Mouse (Mus musculus) monocyte, adult 5-6 weeks (primary cell): ENCODE measurements around the gene Zfp111. TPM values are rescaled to one million over a fixed set of nuclear protein-coding genes. Genes with fewer than 3 reads are reported as not detected.

ENCODE experiments used
- ATAC-seq: fragments of 153-309, 156-312 bp; replicated peaks from 2 replicates; pipeline ENCODE4 v1.8.0; 2017; ENCODE audit warnings: mild to moderate bottlenecking; ENCODE audit not compliant: low TSS enrichment, insufficient number of reproducible peaks, severe bottlenecking, poor library complexity, low FRiP score
- total RNA-seq: library from RNA; stranded (forward); fragments of 200-1000, 200-491, 200-594 nt; gene quantifications from 3 replicates; pipeline ENCODE4 v1.2.3, GENCODE M21; 2017

The Zfp111 gene
- total RNA-seq, 1 experiment from 2014 or later = 4.3 TPM

DNA sequence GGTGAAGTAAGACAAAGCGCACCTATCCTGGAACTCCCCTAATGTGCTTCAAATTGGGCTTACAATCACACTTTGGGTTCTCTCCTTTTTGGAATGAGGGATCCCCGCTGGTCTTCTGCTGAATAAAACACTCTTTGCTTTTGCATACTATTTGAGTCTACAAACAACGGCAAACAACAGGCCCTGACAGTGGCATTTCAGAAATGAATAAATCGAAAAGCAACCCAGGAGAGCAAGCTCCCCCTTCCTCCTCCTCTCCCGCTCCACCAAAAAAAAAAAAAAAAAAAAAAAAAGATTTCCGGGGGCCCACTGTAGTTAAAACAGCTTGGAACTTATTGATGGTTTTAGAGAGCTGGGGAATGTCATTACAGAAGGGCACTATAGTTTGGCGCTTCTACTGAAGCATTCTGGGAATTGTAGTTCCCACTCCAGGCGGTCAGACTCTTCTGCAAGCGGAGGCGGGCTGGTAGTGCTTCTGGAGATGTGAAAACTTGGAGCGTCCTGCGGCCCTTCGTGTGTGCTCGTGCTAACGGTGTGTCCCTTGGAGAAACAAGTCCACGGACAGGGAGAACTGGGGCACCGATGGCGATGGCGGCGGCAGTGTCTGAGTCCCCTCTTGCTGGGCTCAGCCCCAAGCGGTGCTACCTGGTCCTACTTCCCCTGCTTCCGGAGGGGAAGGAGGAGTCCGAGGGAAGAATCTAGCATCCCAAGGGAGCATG is 36.5 kb downstream of the Zfp111 start, which contains the start of gene Zfp114:
Zfp114 (plus strand) TSS at position 443 of the 719 bp plus-strand sequence.
- ATAC-seq = peak; percentile 31; the same call in 1 of the 2 replicates

DNA sequence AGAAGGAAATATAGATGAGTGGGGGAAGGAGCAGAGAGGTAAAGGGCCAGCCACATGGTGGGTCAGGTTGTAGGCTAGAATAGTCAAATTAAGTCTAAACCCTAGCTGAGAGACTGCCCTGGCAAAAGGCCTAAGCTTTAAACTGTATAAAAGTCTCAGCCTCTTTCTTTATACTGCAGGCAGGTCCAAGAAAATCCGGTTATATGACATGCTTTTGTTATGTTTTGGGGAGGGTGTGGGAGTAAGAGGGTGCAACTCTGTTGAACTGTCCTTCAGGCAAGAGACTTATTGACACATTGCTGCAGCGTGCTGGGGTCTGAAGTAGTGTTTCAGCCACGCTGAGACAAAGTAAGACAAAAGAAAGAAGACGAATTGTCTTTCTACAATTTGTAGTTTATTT is 39.1 kb downstream of the Zfp111 start:
- no peak for ATAC-seq

DNA sequence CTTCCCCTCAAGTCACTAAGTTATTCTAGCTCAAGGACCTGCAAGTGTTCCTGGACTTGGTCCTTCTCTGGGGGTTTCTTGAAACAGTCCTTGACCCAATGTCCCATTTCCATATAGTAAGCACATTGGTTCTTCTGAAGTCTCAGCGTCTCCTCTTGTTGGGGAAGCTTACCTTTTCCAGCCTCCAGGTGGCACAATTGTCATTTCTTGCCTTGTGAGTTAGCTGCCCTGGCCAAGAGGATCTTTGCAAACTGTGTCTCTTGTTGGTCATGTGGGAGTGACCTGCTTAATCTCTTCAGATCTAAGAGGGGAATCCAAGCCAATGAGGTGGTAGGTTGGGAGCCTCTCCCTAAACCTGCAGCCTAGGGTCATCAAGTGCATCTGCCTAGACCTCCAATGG is 58.0 kb downstream of the Zfp111 start:
- ATAC-seq = no peak

Other genes starting within 250 kb of the Zfp111 start
- not detected in 3 replicates for gene Vmn1r181, start 236.8 kb downstream of the Zfp111 start, total RNA-seq
- not detected in 3 replicates for gene V1rd19, start 209.8 kb downstream of the Zfp111 start, total RNA-seq
- not detected in 3 replicates for gene Vmn1r183, start 158.2 kb downstream of the Zfp111 start, total RNA-seq
- gene Zfp180, start 129.5 kb downstream of the Zfp111 start, total RNA-seq = 15.0 to 29.2 TPM (median 15.3 TPM) in 3 replicates
- gene Zfp112, start 99.1 kb downstream of the Zfp111 start, total RNA-seq = 3.6 to 4.1 TPM (median 3.6 TPM) in 3 replicates
- 4.9 to 11.2 TPM (median 7.6 TPM) in 3 replicates for gene Zfp235, start 77.3 kb downstream of the Zfp111 start, total RNA-seq
- gene Zfp114, start 36.4 kb downstream of the Zfp111 start, total RNA-seq = 0.68 TPM in 1 of 3 replicates, not detected in the others
- 1.6 to 2.7 TPM (median 1.8 TPM) in 3 replicates for gene Zfp109, start 26.1 kb upstream of the Zfp111 start, total RNA-seq
- gene Zfp108, start 43.4 kb upstream of the Zfp111 start, total RNA-seq = 0.87 to 1.5 TPM in 2 of 3 replicates, not detected in the other
- 1.4 TPM in 1 of 3 replicates, not detected in the others for gene Zfp93, start 59.0 kb upstream of the Zfp111 start, total RNA-seq
- gene Zfp61, start 89.8 kb upstream of the Zfp111 start, total RNA-seq = 4.6 to 11.1 TPM (median 5.2 TPM) in 3 replicates
- gene Zfp94, start 105.2 kb upstream of the Zfp111 start, total RNA-seq = 2.4 to 4.6 TPM (median 4.5 TPM) in 3 replicates
- 2.3 TPM in 1 of 3 replicates, not detected in the others for gene Tescl, start 122.5 kb upstream of the Zfp111 start, total RNA-seq
- gene Lypd5, start 137.8 kb upstream of the Zfp111 start, total RNA-seq = not detected in 3 replicates
- 10.3 to 11.8 TPM (median 11.5 TPM) in 3 replicates for gene Kcnn4, start 158.8 kb upstream of the Zfp111 start, total RNA-seq
- gene Smg9, start 188.2 kb upstream of the Zfp111 start, total RNA-seq = 20.1 to 30.8 TPM (median 22.6 TPM) in 3 replicates
- 1.7 TPM in 1 of 3 replicates, not detected in the others for gene Irgc1, start 240.9 kb upstream of the Zfp111 start, total RNA-seq